Mouse (Mus musculus) duodenum, adult 2 months (tissue): ENCODE data around the gene Vps37d. TPM values are rescaled to one million over a fixed set of nuclear protein-coding genes. Genes with fewer than 3 reads are reported as not detected.

ENCODE experiments used
- polyA plus RNA-seq: library from polyadenylated mRNA; depleted of rRNA; stranded (reverse); fragments of >200 nt; gene quantifications from 2 replicates; pipeline ENCODE4 v1.2.3, GENCODE M21; 2012; ENCODE audit warnings: low replicate concordance; rRNA removed

The Vps37d gene
- 7.5 and 10.7 TPM in 2 replicates for polyA plus RNA-seq

DNA sequence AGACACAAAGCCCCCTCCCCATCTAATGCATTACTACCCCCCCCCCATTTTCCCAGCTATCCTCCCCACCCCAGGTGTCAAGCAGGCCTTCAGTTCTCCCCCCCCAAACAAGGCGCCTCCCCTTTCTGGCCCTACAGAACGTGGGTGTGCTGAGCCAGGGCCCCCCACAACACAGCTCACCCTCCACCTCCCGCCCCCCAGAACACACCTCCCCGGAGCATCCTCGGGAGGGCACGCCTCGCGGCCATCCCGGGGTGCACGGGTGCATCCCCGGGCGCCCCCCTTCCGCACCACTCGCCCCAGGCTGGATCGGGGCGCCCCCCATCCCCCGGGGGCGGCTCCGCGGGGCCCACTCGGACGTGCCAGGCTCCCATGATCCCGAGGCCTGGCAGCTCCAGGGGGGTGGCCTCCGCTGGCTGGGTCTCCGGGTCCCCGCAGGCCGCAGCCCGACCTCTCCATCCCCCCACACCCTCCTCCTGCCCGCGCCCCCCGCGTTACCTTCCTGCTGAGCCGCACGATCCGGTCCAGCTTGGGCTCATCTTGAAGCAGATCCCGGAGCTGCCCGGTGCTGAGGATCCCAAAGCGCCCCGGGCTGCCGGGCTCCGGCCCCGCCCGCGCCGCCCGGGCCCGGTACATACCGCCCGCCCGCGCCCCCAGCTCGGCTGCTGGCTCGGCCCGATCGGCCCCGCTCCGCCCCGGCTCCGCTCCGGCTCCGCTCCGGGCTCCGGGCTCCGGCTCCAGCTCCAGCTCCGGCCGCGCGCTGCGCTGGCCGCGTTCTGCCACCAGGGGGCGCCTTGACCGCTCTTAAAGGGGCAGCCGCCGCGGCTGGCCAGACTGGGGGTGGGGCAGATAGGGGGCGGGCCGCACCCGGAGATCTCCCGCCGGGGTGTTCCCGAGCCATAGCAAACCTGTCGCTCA lies at the start of gene Vps37d:
TSS of gene Vps37d (minus strand) at position 703 of the 918 bp plus-strand sequence.

DNA sequence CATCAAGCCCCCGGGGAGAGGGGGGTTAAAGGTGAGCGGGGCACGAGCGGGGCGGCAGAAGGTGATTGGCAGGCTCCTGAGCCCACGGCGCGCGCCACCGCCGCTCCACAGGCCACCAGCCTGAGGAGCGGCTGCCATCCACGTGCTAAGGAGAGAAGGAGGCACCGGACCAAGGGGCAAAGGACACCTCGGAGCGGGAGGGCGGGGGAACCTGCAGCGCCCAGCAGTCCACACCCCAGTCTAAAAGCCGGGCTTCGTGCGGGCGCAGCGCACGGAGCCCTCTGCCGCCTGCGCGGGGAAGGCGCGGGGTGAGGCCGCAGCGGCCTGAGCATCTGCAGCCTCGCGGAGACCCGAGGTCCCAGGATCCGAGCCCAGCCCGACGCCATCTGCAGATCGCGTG lies 11.6 kb upstream of the Vps37d start, which contains the start of gene Mlxipl:
TSS of gene Mlxipl (plus strand) at position 238 of the 400 bp plus-strand sequence.

DNA sequence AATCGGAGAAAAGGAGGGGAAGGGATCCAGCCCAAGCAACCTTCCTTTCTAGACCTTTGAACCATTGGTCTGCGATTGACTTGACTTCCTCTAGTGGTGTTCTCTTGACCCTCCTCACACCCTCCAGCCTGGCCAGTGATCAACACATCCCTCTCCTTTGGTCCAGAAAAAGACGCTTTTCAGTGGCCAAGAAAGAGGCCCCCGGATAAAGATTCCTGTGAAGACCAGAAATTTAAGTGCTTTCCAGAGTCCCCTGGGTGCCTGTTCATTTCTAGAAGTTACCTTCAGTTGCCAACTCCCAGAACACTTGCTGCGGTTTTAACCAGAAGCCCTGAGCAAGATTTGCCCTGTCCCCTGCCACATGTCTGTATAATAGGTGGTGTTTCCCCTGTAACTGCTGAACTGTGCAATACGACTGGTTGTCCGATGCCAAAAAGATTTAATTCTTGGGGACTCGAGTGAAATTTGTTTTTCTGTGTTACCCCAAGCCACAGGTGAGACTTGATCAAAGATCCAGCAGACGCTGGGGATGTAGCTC lies 13.1 kb downstream of the Vps37d start, which contains the start of gene Bud23:
TSS of gene Bud23 (minus strand) at position 51 of the 538 bp plus-strand sequence.

DNA sequence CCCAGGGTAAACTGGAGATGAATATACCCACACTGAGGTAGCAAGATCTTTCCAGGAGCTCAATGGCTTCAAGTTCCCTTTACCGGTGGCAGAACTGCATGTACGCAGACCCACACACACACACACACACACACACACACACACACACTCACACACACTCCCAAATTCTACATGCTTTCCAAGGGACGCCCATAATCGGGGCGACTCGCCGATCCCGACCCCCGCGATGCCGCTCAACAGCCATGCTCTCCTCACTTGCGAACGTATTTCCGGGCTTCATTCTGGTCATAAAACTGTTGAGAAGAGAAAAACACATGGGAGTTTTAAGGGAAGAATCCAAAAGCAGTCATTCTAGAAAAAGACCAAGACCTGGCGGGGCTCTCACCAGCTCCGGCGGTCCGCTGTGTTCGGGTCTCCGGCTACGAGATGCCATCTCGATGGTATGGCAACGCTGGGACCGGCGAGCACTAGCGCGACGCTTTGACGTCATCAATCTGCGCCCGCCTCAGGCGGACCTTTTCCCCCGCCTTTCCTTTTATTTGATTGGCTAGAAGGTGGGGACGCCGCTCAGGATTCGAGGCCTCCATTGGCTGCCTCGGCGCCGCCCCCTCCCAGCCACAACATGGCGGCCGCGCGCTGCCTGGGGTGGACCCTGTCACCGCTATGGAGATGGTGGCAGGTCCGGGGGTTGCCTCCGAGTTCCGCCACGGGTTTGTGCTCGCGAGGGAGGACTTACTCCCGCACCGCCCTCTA lies 14.3 kb downstream of the Vps37d start, which contains the start of gene Dnajc30:
TSS of gene Dnajc30 (plus strand) at position 574 of the 753 bp plus-strand sequence.

DNA sequence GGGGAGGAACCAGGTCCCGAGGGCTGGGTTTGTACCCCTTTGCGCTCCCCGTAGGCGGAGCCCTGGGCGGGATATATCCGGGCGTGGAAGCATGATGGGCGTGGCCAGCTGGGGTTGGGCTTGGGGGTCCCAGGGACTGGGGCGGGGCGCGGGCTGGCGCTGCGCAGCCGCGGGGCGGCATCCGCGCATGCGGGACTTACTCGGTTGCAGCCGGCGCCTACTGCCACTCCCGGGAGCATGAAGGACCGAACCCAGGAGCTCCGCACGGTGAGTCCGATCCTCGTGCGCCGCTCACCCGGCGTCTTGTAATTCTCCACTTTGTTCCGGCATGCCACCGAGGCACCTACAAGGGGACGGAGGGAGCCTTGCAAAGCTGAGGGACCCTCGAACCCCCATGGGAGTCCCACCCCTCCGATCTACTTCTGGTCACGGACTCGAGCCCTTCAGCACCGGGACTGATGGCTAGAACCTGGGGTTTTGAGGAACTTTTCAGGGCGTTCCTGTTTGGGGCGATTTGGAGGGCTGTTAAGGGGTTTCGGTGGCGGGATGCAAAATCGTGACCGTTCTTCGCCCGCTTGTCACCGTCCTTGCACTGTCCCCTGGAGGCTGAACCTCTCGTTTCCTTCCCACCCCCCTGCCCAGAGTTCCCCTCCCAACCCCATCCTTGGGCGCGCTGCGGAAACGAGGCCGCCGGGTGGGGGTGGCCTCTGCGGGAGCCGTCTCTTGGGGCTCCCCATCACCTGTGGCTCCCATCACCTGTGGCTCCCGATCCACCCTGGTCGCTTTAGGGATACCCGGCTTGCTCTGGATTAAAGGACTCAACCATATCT lies 54.5 kb downstream of the Vps37d start, which contains the start of gene Stx1a:
TSS of gene Stx1a (plus strand) at position 139 of the 830 bp plus-strand sequence.

Other genes with a start within 250 kb of the Vps37d start
- 0.15 TPM in 1 of 2 replicates, not detected in the other for gene Tmem270, start 171.5 kb downstream of the Vps37d start, polyA plus RNA-seq
- gene Cldn13, start 162.7 kb downstream of the Vps37d start, polyA plus RNA-seq = not detected in 2 replicates
- 10.2 and 16.2 TPM in 2 replicates for gene Mettl27, start 145.9 kb downstream of the Vps37d start, polyA plus RNA-seq
- 42.8 and 316 TPM in 2 replicates for gene Cldn4, start 131.3 kb downstream of the Vps37d start, polyA plus RNA-seq
- 982 and 2,156 TPM in 2 replicates for gene Cldn3, start 92.1 kb downstream of the Vps37d start, polyA plus RNA-seq
- 87.6 and 91.0 TPM in 2 replicates for gene Abhd11, start 69.1 kb downstream of the Vps37d start, polyA plus RNA-seq
- 5.1 and 9.8 TPM in 2 replicates for gene Stx1a, start 54.8 kb downstream of the Vps37d start, polyA plus RNA-seq
- 65.1 and 65.9 TPM in 2 replicates for gene Dnajc30, start 14.1 kb downstream of the Vps37d start, polyA plus RNA-seq
- gene Bud23, start 13.3 kb downstream of the Vps37d start, polyA plus RNA-seq = 49.6 and 53.6 TPM in 2 replicates
- 297 and 321 TPM in 2 replicates for gene Mlxipl, start 11.6 kb upstream of the Vps37d start, polyA plus RNA-seq
- gene Tbl2, start 71.4 kb upstream of the Vps37d start, polyA plus RNA-seq = 4.3 and 6.7 TPM in 2 replicates
- 33.0 and 36.1 TPM in 2 replicates for gene Bcl7b, start 90.0 kb upstream of the Vps37d start, polyA plus RNA-seq
- gene Baz1b, start 109.0 kb upstream of the Vps37d start, polyA plus RNA-seq = 12.7 and 13.0 TPM in 2 replicates
- 3.7 and 4.7 TPM in 2 replicates for gene Fzd9, start 173.0 kb upstream of the Vps37d start, polyA plus RNA-seq